Mouse (Mus musculus) monocyte, adult 2 months (primary cell): ENCODE measurements at regions not wholly inside any gene's neighbourhood (a gene's known extent, or its start where the extent isn't known, plus 50 kb on each side); places are given as distances from the start of the nearest gene placed in this dataset.
"Not testable (repeated sequence)": the region's sequence is repeated elsewhere in the genome, so short reads cannot be mapped to it uniquely, and the experiment has no call there.

Experiments
- DNase-seq, 2 experiments: peaks; one replicate each; pipeline ENCODE4 v3.0.0; 2022; ENCODE audit warnings: low spot score in 2 of 2, low read depth in 1 of 2

- DNase-seq = peak; percentile 10 to 31
These were observed 137.0 kb downstream of the Sptssa start for GRCm38 (mm10) chr12:54519370-54519769.

GRCm38 (mm10) chr12:54517265-54517664 lies 139.1 kb downstream of the Sptssa start:
- DNase-seq = no peak

- no peak for DNase-seq
These were observed 139.9 kb downstream of the Sptssa start for GRCm38 (mm10) chr12:54516463-54516862.

GRCm38 (mm10) chr12:54516039-54516438 lies 140.3 kb downstream of the Sptssa start:
- DNase-seq = not testable (repeated sequence)

GRCm38 (mm10) chr12:54509903-54510302 lies 146.5 kb downstream of the Sptssa start:
- no peak for DNase-seq

- no peak for DNase-seq
These were observed 153.6 kb downstream of the Sptssa start for GRCm38 (mm10) chr12:54502775-54503174.

GRCm38 (mm10) chr12:54499963-54500362 lies 156.4 kb downstream of the Sptssa start:
- DNase-seq = no peak

GRCm38 (mm10) chr12:54495701-54496374 lies 160.5 kb downstream of the Sptssa start:
- DNase-seq = no peak

- DNase-seq = no peak
These were observed 161.5 kb downstream of the Sptssa start for GRCm38 (mm10) chr12:54494756-54495375.

GRCm38 (mm10) chr12:54492737-54493136 lies 163.6 kb downstream of the Sptssa start:
- DNase-seq = no peak

- DNase-seq = no peak
These were observed 165.9 kb downstream of the Sptssa start for GRCm38 (mm10) chr12:54490460-54490859.

- peak in 1 of 2 experiments; percentile 25 for DNase-seq
These were observed 166.7 kb downstream of the Sptssa start for GRCm38 (mm10) chr12:54489675-54490074.

GRCm38 (mm10) chr12:54487689-54488088 lies 168.7 kb downstream of the Sptssa start:
- no peak for DNase-seq

GRCm38 (mm10) chr12:54482020-54482419 lies 174.4 kb downstream of the Sptssa start:
- no peak for DNase-seq

GRCm38 (mm10) chr12:54479841-54480240 lies 176.5 kb downstream of the Sptssa start:
- no peak for DNase-seq

GRCm38 (mm10) chr12:54472881-54473280 lies 183.5 kb downstream of the Sptssa start:
- DNase-seq = no peak

- no peak for DNase-seq
These were observed 184.0 kb downstream of the Sptssa start for GRCm38 (mm10) chr12:54472407-54472806.

- DNase-seq = no peak
These were observed 188.7 kb downstream of the Sptssa start for GRCm38 (mm10) chr12:54467635-54468034.

GRCm38 (mm10) chr12:54463806-54464205 lies 192.6 kb downstream of the Sptssa start:
- no peak for DNase-seq

GRCm38 (mm10) chr12:54461411-54461810 lies 195.0 kb downstream of the Sptssa start:
- no peak for DNase-seq

- DNase-seq = no peak
These were observed 196.2 kb downstream of the Sptssa start for GRCm38 (mm10) chr12:54460135-54460523.

GRCm38 (mm10) chr12:54459462-54460134 lies 196.8 kb downstream of the Sptssa start:
- no peak for DNase-seq
